Mouse (Mus musculus): Measurements from ENCODE around the gene Aifm1. TPM values are rescaled to one million over a fixed set of nuclear protein-coding genes. Genes with fewer than 3 reads are reported as not detected.

Gene Aifm1
- polyA plus RNA-seq, 1 experiment from 2014 or later, result 96.4 TPM

DNA sequence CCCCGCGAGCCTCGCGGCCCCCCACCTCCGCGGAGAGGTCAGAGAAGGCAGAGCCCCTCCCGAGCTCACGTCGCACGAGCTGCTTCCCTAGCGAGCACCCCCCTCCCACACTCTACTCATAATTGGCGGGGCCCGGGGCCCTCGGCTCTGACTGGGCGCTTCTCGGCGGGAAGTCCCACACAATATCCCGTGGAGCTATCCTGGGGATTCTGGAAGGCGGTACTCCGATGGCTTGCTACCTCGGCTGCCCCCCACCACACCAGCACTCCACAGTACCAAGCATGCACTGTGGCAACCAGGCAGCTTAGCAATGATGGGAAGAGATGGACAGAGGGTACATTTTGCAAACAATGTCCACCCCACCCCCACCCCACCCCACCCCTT, 58.9 kb downstream of the Aifm1 start:
- H3K27me3 ChIP-seq (ENCODE audit: control insufficient read depth, insufficient read depth, low read length), result peaks cover 9% of the 10 kb centered on the region; the same call in 1 of the 2 replicates
- H3K4me3 ChIP-seq (ENCODE audit: low read depth, low read length), result peak overlapping the region; percentile 62
- no peaks in the 10 kb centered on the region for H3K36me3 ChIP-seq (ENCODE audit: control insufficient read depth, insufficient read depth, low read length)
- H3K9me3 ChIP-seq (replicated peaks; ENCODE audit: control insufficient read depth, low read length), result no peaks in the 10 kb centered on the region
- peak overlapping the region; percentile 86 for H3K27ac ChIP-seq (ENCODE audit: low read depth, low read length)
- ATAC-seq (replicated peaks; ENCODE audit: insufficient number of reproducible peaks, low FRiP score, low TSS enrichment), result peak; percentile 56
- H3K4me1 ChIP-seq (ENCODE audit: control insufficient read depth, insufficient read depth, low read length), result peaks cover 13% of the 10 kb centered on the region
- peak overlapping the region; percentile 79 for H3K9ac ChIP-seq (ENCODE audit: low read depth, low read length)
- whole genome bisulfite sequencing (ENCODE audit: insufficient replicate concordance), result 23% methylated on average over 18 of the region's 21 CpGs
- peak overlapping the region; percentile 62 for H3K4me2 ChIP-seq

DNA sequence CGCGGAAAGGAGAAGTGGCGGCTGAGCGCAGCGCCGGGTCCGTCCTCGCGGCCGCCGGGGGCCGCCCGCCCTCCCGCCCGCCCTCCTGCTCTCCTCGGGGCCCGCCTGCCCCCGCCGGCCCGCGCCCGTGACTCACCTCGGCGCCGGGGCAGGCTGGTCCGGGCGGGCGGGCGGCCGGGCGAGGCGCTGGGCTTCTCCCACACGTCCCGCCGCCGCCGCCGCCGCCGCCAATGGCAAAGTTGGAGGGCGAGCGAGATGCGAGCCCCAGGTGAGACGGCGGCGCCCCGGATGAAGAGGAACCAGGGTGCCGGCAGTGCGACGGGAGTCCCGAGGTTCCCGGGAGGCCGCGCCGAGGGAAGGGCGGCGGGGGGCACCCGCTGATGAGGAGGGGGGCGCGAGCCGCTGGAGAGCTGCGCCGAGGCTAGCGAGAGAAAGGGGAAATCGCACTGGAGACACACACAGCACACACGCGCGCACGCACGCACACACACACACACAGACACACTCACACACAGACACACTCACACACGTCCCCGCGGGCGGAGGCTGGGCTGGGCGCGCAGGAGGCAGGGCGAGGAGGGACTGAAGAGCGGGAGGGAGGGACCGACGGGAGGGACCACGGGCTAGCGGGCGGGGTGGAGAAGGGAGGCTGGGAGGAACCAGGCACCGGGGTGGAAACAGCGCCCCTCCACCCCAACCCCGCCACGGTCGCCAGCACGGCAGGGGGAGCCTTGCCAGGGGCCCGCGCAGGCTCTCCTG, 59.4 kb downstream of the Aifm1 start:
- Histone ChIP-seq H3K4me2 (peak overlapping the region; percentile 62), H3K36me3 (ENCODE audit: control insufficient read depth, insufficient read depth, low read length) (no peaks in the 10 kb centered on the region), H3K4me1 (ENCODE audit: control insufficient read depth, insufficient read depth, low read length) (peaks cover 13% of the 10 kb centered on the region), H3K9me3 (replicated peaks; ENCODE audit: control insufficient read depth, low read length) (no peaks in the 10 kb centered on the region), H3K27me3 (ENCODE audit: control insufficient read depth, insufficient read depth, low read length) (peaks cover 9% of the 10 kb centered on the region; the same call in 1 of the 2 replicates), H3K9ac (ENCODE audit: low read depth, low read length) (peak overlapping the region; percentile 79), H3K27ac (ENCODE audit: low read depth, low read length) (peak overlapping the region; percentile 86), H3K4me3 (ENCODE audit: low read depth, low read length) (peak overlapping the region; percentile 62)
- ATAC-seq (replicated peaks; ENCODE audit: insufficient number of reproducible peaks, low FRiP score, low TSS enrichment), result peak; percentile 82
- 11% methylated on average over 57 of the region's 91 CpGs for WGBS (ENCODE audit: insufficient replicate concordance)

DNA sequence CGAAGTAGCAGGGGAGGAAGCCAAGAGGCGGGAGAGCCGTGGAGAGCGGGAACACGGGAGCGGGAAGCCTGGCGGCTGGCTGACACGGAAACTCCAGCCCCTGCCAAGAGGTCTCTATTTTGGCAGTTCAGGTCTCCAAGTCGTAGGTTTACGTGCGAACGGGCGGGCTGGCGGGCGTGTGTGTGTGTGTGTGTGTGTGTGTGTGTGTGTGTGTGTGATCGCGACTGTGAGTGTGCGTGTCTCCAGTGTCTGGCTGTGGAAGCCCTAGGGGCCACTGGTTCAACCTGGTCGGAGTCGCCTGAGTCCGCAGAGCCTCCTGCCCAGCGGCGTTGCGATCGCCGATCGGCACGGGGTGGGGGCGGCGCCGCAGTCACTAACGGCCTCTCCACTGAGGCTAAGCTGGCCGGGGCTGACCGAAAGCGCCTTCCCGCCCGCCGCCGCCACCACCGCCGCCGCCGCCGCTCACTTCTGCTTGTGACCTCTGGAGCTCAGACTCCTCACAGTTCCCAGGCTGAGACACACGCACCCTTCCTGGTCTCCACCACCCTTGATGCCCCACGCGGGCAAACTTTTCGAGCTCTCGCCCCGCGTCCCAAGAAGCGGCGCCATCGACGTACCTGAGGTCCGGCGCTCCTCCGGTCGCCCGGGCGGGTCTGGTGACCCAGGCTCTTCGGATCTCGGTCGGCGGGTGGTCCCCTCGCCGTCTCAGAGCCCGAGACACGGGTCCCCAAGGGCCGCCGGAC, 60.3 kb downstream of the Aifm1 start:
- Histone ChIP-seq H3K9ac (ENCODE audit: low read depth, low read length) (peak overlapping the region; percentile 79), H3K4me3 (ENCODE audit: low read depth, low read length) (peak overlapping the region; percentile 62), H3K4me1 (ENCODE audit: control insufficient read depth, insufficient read depth, low read length) (peaks cover 13% of the 10 kb centered on the region), H3K4me2 (peak overlapping the region; percentile 62), H3K9me3 (replicated peaks; ENCODE audit: control insufficient read depth, low read length) (no peaks in the 10 kb centered on the region), H3K36me3 (ENCODE audit: control insufficient read depth, insufficient read depth, low read length) (no peaks in the 10 kb centered on the region), H3K27me3 (ENCODE audit: control insufficient read depth, insufficient read depth, low read length) (peaks cover 9% of the 10 kb centered on the region; the same call in 1 of the 2 replicates), H3K27ac (ENCODE audit: low read depth, low read length) (peak overlapping the region; percentile 86)
- WGBS (ENCODE audit: insufficient replicate concordance), result 17% methylated on average over 55 of the region's 71 CpGs
- ATAC-seq (replicated peaks; ENCODE audit: insufficient number of reproducible peaks, low FRiP score, low TSS enrichment), result 0 out of 2 replicates have a peak, but pooled peaks have one; percentile 17

DNA sequence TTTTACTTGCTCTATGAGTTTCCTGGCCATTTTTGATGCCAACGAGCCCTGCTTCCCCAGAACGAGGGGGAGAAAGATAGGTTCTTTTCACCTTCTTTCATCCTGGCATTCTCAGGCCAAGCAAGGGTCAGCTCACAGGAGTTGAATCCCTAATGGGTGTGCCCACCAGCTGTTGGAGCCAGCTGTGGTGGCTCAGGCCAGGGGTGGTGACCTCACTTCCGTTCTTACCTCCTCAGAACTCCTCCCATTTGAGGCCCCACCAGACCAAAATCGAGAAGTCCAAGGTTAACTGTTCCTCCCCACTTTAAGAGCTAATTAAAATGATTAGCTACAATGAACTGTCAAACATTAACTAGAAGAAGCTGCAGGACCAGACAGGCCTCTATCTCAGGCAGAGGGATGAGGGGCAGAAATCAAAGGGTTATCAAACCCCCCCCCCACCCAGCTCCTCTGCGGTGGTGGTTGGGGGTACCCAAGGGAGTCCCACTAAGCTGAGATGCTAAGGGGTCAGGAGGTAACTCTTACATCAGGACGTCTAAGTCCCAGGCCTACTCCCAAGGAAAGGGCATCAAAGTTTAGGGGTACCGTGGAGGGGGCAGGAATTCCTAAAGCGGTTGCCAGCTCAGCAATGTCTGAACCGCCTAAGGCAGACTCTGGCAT, 61.0 kb downstream of the Aifm1 start:
- no peak overlapping the region for H3K27ac ChIP-seq (ENCODE audit: low read depth, low read length)
- peaks cover 13% of the 10 kb centered on the region for H3K4me1 ChIP-seq (ENCODE audit: control insufficient read depth, insufficient read depth, low read length)

DNA sequence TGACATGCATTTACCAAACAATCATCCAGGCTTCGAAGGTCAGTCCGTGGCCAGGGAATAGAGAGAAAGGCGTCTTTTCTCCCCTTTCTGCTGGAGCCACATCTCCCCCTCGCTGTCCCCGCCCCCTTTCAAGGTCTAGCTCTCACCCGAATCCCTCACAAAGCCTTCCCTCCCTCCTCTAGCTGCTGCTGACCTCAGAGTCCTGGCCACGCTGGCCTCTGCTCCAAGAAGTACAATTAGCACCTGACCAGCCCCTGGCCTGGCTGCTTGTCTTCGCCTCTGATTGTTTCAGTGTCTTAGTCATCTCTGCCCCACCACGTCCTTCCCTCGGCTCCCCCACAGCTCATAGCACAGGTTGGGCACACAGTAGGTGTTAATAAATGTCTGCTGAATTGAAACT, 63.7 kb downstream of the Aifm1 start:
- H3K9ac ChIP-seq (ENCODE audit: low read depth, low read length), result no peak overlapping the region
- H3K27ac ChIP-seq (ENCODE audit: low read depth, low read length), result 0 out of 2 replicates have a peak overlapping the region, but pooled peaks have one; percentile 12
- ATAC-seq (replicated peaks; ENCODE audit: insufficient number of reproducible peaks, low FRiP score, low TSS enrichment), result no peak
- H3K4me3 ChIP-seq (ENCODE audit: low read depth, low read length), result no peak overlapping the region
- H3K9me3 ChIP-seq (replicated peaks; ENCODE audit: control insufficient read depth, low read length), result no peaks in the 10 kb centered on the region
- 23% methylated on average over 10 of the region's 10 CpGs for WGBS (ENCODE audit: insufficient replicate concordance)
- peaks cover 13% of the 10 kb centered on the region for H3K4me1 ChIP-seq (ENCODE audit: control insufficient read depth, insufficient read depth, low read length)
- no peaks in the 10 kb centered on the region for H3K36me3 ChIP-seq (ENCODE audit: control insufficient read depth, insufficient read depth, low read length)
- H3K27me3 ChIP-seq (ENCODE audit: control insufficient read depth, insufficient read depth, low read length), result peaks cover 9% of the 10 kb centered on the region; the same call in 1 of the 2 replicates
- H3K4me2 ChIP-seq, result peak overlapping the region; percentile 34

More for the DNA sequence above, 61.0 kb downstream of the Aifm1 start:
- Histone ChIP-seq H3K36me3 (ENCODE audit: control insufficient read depth, insufficient read depth, low read length) (no peaks in the 10 kb centered on the region), H3K4me2 (peak overlapping the region; percentile 62), H3K27me3 (ENCODE audit: control insufficient read depth, insufficient read depth, low read length) (peaks cover 9% of the 10 kb centered on the region; the same call in 1 of the 2 replicates), H3K9ac (ENCODE audit: low read depth, low read length) (peak overlapping the region; percentile 79), H3K9me3 (replicated peaks; ENCODE audit: control insufficient read depth, low read length) (no peaks in the 10 kb centered on the region), H3K4me3 (ENCODE audit: low read depth, low read length) (peak overlapping the region; percentile 62)
- ATAC-seq (replicated peaks; ENCODE audit: insufficient number of reproducible peaks, low FRiP score, low TSS enrichment), result no peak
- WGBS (ENCODE audit: insufficient replicate concordance), result 19% methylated on average over 9 of the region's 9 CpGs

DNA sequence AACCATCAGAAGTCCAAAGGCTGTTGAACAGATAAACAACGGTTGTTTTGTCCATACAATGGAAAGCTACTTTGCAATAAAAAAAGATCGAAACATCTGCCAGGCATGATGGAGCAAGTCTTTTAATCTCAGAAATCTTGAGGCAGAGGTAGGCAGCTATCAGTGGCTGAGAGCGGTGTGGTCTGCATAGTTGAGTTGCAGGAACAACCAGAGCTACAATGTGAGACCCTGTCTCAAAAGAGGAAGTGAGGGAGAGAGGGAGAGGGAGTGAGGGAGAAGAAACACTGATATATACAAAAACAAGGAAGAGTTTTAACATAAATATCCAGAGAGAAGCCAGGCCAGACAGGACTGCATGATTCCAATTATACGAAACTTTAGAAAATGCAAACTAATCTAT, 68.7 kb downstream of the Aifm1 start:
- 74% methylated on average over 4 of the region's 4 CpGs for WGBS (ENCODE audit: insufficient replicate concordance)
- Histone ChIP-seq H3K4me1 (ENCODE audit: control insufficient read depth, insufficient read depth, low read length) (peaks cover 2% of the 10 kb centered on the region), H3K9ac (ENCODE audit: low read depth, low read length) (no peak overlapping the region), H3K9me3 (replicated peaks; ENCODE audit: control insufficient read depth, low read length) (no peaks in the 10 kb centered on the region), H3K4me3 (ENCODE audit: low read depth, low read length) (no peak overlapping the region), H3K4me2 (no peak overlapping the region), H3K27me3 (ENCODE audit: control insufficient read depth, insufficient read depth, low read length) (no peaks in the 10 kb centered on the region), H3K27ac (ENCODE audit: low read depth, low read length) (no peak overlapping the region), H3K36me3 (ENCODE audit: control insufficient read depth, insufficient read depth, low read length) (no peaks in the 10 kb centered on the region)
- ATAC-seq (replicated peaks; ENCODE audit: insufficient number of reproducible peaks, low FRiP score, low TSS enrichment), result no peak

DNA sequence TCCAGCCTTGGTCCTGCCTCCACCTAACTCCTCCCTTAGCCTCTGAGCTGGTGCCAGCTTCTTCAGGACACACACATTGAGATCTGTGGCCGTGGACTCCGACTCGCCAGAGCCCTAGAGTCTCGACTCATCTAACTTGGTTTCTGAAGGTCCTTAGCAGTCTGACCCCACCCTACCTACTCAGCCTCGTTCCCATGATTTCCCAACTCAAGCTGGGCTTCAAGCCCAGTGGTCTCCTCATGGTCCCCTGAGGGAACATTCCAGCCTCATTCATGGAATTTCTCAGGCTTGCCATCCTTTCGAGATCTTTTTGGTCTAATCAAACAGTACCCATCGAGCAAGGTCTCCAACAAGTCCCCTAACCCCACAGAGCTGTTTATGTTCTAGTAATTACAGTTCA, 71.4 kb downstream of the Aifm1 start:
- Histone ChIP-seq H3K9me3 (replicated peaks; ENCODE audit: control insufficient read depth, low read length) (no peaks in the 10 kb centered on the region), H3K27ac (ENCODE audit: low read depth, low read length) (no peak overlapping the region), H3K4me2 (no peak overlapping the region), H3K27me3 (ENCODE audit: control insufficient read depth, insufficient read depth, low read length) (no peaks in the 10 kb centered on the region), H3K4me1 (ENCODE audit: control insufficient read depth, insufficient read depth, low read length) (peaks cover 7% of the 10 kb centered on the region), H3K9ac (ENCODE audit: low read depth, low read length) (no peak overlapping the region), H3K4me3 (ENCODE audit: low read depth, low read length) (no peak overlapping the region), H3K36me3 (ENCODE audit: control insufficient read depth, insufficient read depth, low read length) (no peaks in the 10 kb centered on the region)
- whole genome bisulfite sequencing (ENCODE audit: insufficient replicate concordance), result 68% methylated on average over 7 of the region's 7 CpGs
- no peak for ATAC-seq (replicated peaks; ENCODE audit: insufficient number of reproducible peaks, low FRiP score, low TSS enrichment)

DNA sequence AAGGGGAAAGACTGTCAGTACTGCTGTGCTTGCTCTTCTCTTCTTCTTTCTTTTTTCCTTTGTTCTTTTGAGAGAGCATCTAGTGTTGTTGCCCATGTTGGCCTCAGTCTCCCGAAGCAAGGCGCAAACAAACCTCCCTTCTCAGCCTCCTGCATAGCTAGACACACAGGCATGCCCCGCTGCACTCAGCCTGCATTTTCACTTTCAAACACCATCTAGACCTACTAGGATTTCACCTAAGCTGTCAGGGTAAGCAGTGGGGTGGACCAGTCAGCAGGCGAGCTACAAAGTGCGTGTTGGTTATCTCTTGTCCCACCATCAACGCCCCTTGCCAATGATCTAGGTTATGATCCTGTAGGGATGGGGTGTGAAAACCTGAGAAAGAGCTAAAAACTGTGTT, 71.8 kb downstream of the Aifm1 start:
- H3K27me3 ChIP-seq (ENCODE audit: control insufficient read depth, insufficient read depth, low read length), result no peaks in the 10 kb centered on the region
- WGBS (ENCODE audit: insufficient replicate concordance), result 81% methylated on average over 6 of the region's 6 CpGs
- H3K4me3 ChIP-seq (ENCODE audit: low read depth, low read length), result no peak overlapping the region
- H3K4me1 ChIP-seq (ENCODE audit: control insufficient read depth, insufficient read depth, low read length), result peaks cover 7% of the 10 kb centered on the region
- H3K4me2 ChIP-seq, result no peak overlapping the region
- no peak for ATAC-seq (replicated peaks; ENCODE audit: insufficient number of reproducible peaks, low FRiP score, low TSS enrichment)
- H3K36me3 ChIP-seq (ENCODE audit: control insufficient read depth, insufficient read depth, low read length), result no peaks in the 10 kb centered on the region
- H3K9me3 ChIP-seq (replicated peaks; ENCODE audit: control insufficient read depth, low read length), result no peaks in the 10 kb centered on the region
- H3K27ac ChIP-seq (ENCODE audit: low read depth, low read length), result no peak overlapping the region
- H3K9ac ChIP-seq (ENCODE audit: low read depth, low read length), result no peak overlapping the region

Data from heart, embryonic 11.5 days (tissue).